Mouse (Mus musculus) liver, embryonic 14.5 days (tissue): ENCODE data around the gene Gck. TPM values are rescaled to one million over a fixed set of nuclear protein-coding genes. Genes with fewer than 3 reads are reported as not detected.

ENCODE experiments used
- ATAC-seq: fragments of 200-750 bp; cut with Nextera tagmentation; 2 replicates; pipeline ENCODE4 v1.8.0; 2017; ENCODE audit warnings: moderate number of reproducible peaks, mild to moderate bottlenecking, moderate library complexity; ENCODE audit not compliant: insufficient read depth
- DNase-seq, 3 experiments: peaks; one replicate each; pipeline ENCODE4 v3.0.0-alpha.2; 2012 to 2013; ENCODE audit warnings: low read depth in 3 of 3, low spot score in 3 of 3
- H3K27ac ChIP-seq: fragments of 300-500 bp; sonication (generic); 2 replicates; pipeline ENCODE4 v1.5.1; 2014; ENCODE audit warnings: moderate library complexity, mild to moderate bottlenecking, control low read depth, inconsistent platforms
- H3K27me3 ChIP-seq: fragments of 300-500 bp; sonication (generic); 2 replicates; pipeline ENCODE4 v1.6.1; 2014; ENCODE audit warnings: mild to moderate bottlenecking, low read length, moderate library complexity; ENCODE audit not compliant: control insufficient read depth, insufficient read depth
- H3K36me3 ChIP-seq: fragments of 300-500 bp; sonication (generic); replicated peaks from 2 replicates; pipeline ENCODE4 v1.6.1; 2014; ENCODE audit warnings: low read depth; ENCODE audit not compliant: control insufficient read depth, insufficient read depth
- H3K4me1 ChIP-seq, 2 experiments: fragments of 200-500 bp in 1 of 2; fragments of 300-500 bp in 1 of 2; sonication (generic) in 1 of 2; replicated peaks; 2 replicates each; pipeline ENCODE4 v1.6.1; 2012 to 2014; ENCODE audit warnings: antibody characterized with exemption in 1 of 2, inconsistent platforms in 1 of 2, low read length in 1 of 2; ENCODE audit not compliant: control insufficient read depth in 2 of 2, insufficient read depth in 2 of 2
- H3K4me2 ChIP-seq: fragments of 300-500 bp; sonication (generic); 2 replicates; pipeline ENCODE4 v1.6.1; 2014; ENCODE audit warnings: low read depth, mild to moderate bottlenecking, control low read depth, moderate library complexity
- H3K4me3 ChIP-seq, 2 experiments: fragments of 200-500 bp in 1 of 2; fragments of 300-500 bp in 1 of 2; sonication (generic) in 1 of 2; 2 replicates each; pipeline ENCODE4 v1.5.1; 2012 to 2014; ENCODE audit warnings: low read depth in 2 of 2, low read length in 2 of 2, mild to moderate bottlenecking in 2 of 2, control low read depth in 1 of 2, inconsistent platforms in 1 of 2, moderate library complexity in 1 of 2; ENCODE audit not compliant: insufficient read depth in 1 of 2
- H3K9ac ChIP-seq: fragments of 300-500 bp; sonication (generic); replicated peaks from 2 replicates; pipeline ENCODE4 v1.6.1; 2014; ENCODE audit warnings: mild to moderate bottlenecking, control low read depth, moderate library complexity
- H3K9me3 ChIP-seq: fragments of 300-500 bp; sonication (generic); 2 replicates; pipeline ENCODE4 v1.6.1; 2016; ENCODE audit warnings: low read length, mixed read lengths; ENCODE audit not compliant: control insufficient read depth
- CTCF ChIP-seq: IDR thresholded peaks from 2 replicates; pipeline ENCODE4 v1.5.1; 2016; ENCODE audit warnings: antibody characterized with exemption, low read depth, control low read depth
- EP300 ChIP-seq: IDR thresholded peaks from 2 replicates; pipeline ENCODE4 v1.6.1; 2016; ENCODE audit warnings: antibody characterized with exemption, low read depth
- WGBS: fragments of 180-500 bp; shearing (Covaris S2); extraction: QIAGEN DNeasy Blood & Tissue Kit; methylation state at CpG from one replicate; pipeline ENCODE4 v1.1.7; 2014; ENCODE audit not compliant: insufficient replicate concordance; 5-methylcytosine and 5-hydroxymethylcytosine counted together
- polyA plus RNA-seq, 2 experiments: library from polyadenylated mRNA; depleted of rRNA in 1 of 2; stranded (reverse) in 1 of 2; unstranded in 1 of 2; fragments of >200 nt; fragmentation: Nextera tagmentation in 1 of 2; extraction: Ambion mirVana in 1 of 2; gene quantifications; 2 replicates each; pipeline versions ENCODE4 v1.2.1 to v1.2.3; 2012 to 2014

Gene Gck
- polyA plus RNA-seq, 2 experiments: 0.15 to 0.20 TPM

GRCm38 (mm10) chr11:5898531-5898930 lies 51.4 kb downstream of the Gck start, which contains the start of gene Myl7:
Gene Myl7, minus strand, starts transcription at chr11:5898782.
- 15% methylated on average over 5 of the region's 5 CpGs for WGBS
- Histone ChIP-seq H3K4me2 (peak within 1 kb of the TSS; percentile 36), H3K4me1 (peaks cover 13 to 25% of the 10 kb centered on the region in 2 experiments), H3K4me3 (no peak within 1 kb of the TSS), H3K27ac (no peak within 1 kb of the TSS), H3K36me3 (no peaks in the 10 kb centered on the region), H3K9ac (no peak within 1 kb of the TSS; the same call in 1 of the 2 replicates), H3K27me3 (peaks cover 57% of the 10 kb centered on the region), H3K9me3 (no peaks in the 10 kb centered on the region)
- DNase-seq (no peak), ATAC-seq (peak; percentile 68)
- TF ChIP-seq EP300 (no peak), CTCF (no peak)

GRCm38 (mm10) chr11:5897839-5898238 lies 52.0 kb downstream of the Gck start:
- WGBS: 10% methylated on average over 10 of the region's 10 CpGs
- peaks cover 51% of the 10 kb centered on the region for H3K27me3 ChIP-seq
- H3K9ac ChIP-seq: no peak overlapping the region; the same call in 1 of the 2 replicates
- H3K4me3 ChIP-seq: no peak overlapping the region
- no peak overlapping the region for H3K27ac ChIP-seq
- peaks cover 15 to 31% of the 10 kb centered on the region in 2 experiments for H3K4me1 ChIP-seq
- H3K4me2 ChIP-seq: peak overlapping the region; percentile 36
- H3K9me3 ChIP-seq: no peaks in the 10 kb centered on the region
- DNase-seq (no peak), ATAC-seq (no peak)
- no peaks in the 10 kb centered on the region for H3K36me3 ChIP-seq
- no peak for TF ChIP-seq EP300
- no peak for TF ChIP-seq CTCF

- DNase-seq (no peak), ATAC-seq (no peak)
- Histone ChIP-seq H3K4me2 (0 out of 2 replicates have a peak overlapping the region, but pooled peaks have one; percentile 2), H3K9me3 (no peaks in the 10 kb centered on the region), H3K4me1 (peaks cover 21 to 37% of the 10 kb centered on the region in 2 experiments), H3K27ac (no peak overlapping the region), H3K36me3 (no peaks in the 10 kb centered on the region), H3K4me3 (no peak overlapping the region), H3K9ac (no peak overlapping the region), H3K27me3 (peaks cover 45% of the 10 kb centered on the region)
- 8% methylated on average over 16 of the region's 16 CpGs for WGBS
- TF ChIP-seq EP300 (no peak), CTCF (no peak)
These were observed 52.7 kb downstream of the Gck start for GRCm38 (mm10) chr11:5897230-5897629.

GRCm38 (mm10) chr11:5893807-5894206 lies 56.1 kb downstream of the Gck start:
- no peak for TF ChIP-seq EP300
- no peak for TF ChIP-seq CTCF
- no peak for DNase-seq
- peaks cover 16% of the 10 kb centered on the region for H3K27me3 ChIP-seq
- no peaks in the 10 kb centered on the region for H3K36me3 ChIP-seq
- H3K4me1 ChIP-seq: peaks cover 20 to 39% of the 10 kb centered on the region in 2 experiments
- peak overlapping the region; percentile 21 for H3K27ac ChIP-seq
- H3K9me3 ChIP-seq: no peaks in the 10 kb centered on the region
- peak overlapping the region; percentile 45 for H3K9ac ChIP-seq
- no peak overlapping the region for H3K4me3 ChIP-seq
- peak; percentile 50 for ATAC-seq
- WGBS: 59% methylated on average over 6 of the region's 6 CpGs
- peak overlapping the region; percentile 54 for H3K4me2 ChIP-seq

- peak; percentile 90 for ATAC-seq
- Histone ChIP-seq H3K9ac (peak overlapping the region; percentile 45), H3K4me1 (peaks cover 14 to 30% of the 10 kb centered on the region in 2 experiments), H3K9me3 (no peaks in the 10 kb centered on the region), H3K4me3 (no peak overlapping the region), H3K4me2 (peak overlapping the region; percentile 54), H3K27ac (peak overlapping the region; percentile 21), H3K27me3 (peaks cover 11% of the 10 kb centered on the region), H3K36me3 (no peaks in the 10 kb centered on the region)
- TF ChIP-seq CTCF: no peak
- no peak for TF ChIP-seq EP300
- DNase-seq: peak; percentile 36 to 47 (median 39)
- WGBS: 24% methylated on average over 4 of the region's 4 CpGs
These were observed 57.0 kb downstream of the Gck start for GRCm38 (mm10) chr11:5892810-5893368.
